Mouse (Mus musculus): ENCODE results near the gene Scyl1.

Gene Scyl1

GRCm38 (mm10) chr19:5803041-5803880 lies 32.0 kb upstream of the Scyl1 start:
- DNase-seq (ENCODE audit: low read depth, low spot score), result peak; percentile 98

GRCm38 (mm10) chr19:5802787-5803040 lies 31.5 kb upstream of the Scyl1 start:
- DNase-seq (ENCODE audit: low read depth, low spot score), result no peak

- peak; percentile 94 for DNase-seq (ENCODE audit: low read depth, low spot score)
These were observed 31.0 kb upstream of the Scyl1 start for GRCm38 (mm10) chr19:5802011-5802786.

GRCm38 (mm10) chr19:5801432-5801964 lies 30.3 kb upstream of the Scyl1 start:
- DNase-seq (ENCODE audit: low read depth, low spot score), result no peak

GRCm38 (mm10) chr19:5800632-5801431 lies 29.6 kb upstream of the Scyl1 start:
- DNase-seq (ENCODE audit: low read depth, low spot score), result peak; percentile 35

GRCm38 (mm10) chr19:5800350-5800631 lies 29.1 kb upstream of the Scyl1 start:
- no peak for DNase-seq (ENCODE audit: low read depth, low spot score)

GRCm38 (mm10) chr19:5799566-5800349 lies 28.5 kb upstream of the Scyl1 start:
- peak; percentile 59 for DNase-seq (ENCODE audit: low read depth, low spot score)

GRCm38 (mm10) chr19:5798700-5799479 lies 27.7 kb upstream of the Scyl1 start:
- DNase-seq (ENCODE audit: low read depth, low spot score), result peak; percentile 31

GRCm38 (mm10) chr19:5797381-5798111 lies 26.3 kb upstream of the Scyl1 start:
- peak; percentile 53 for DNase-seq (ENCODE audit: low read depth, low spot score)

- DNase-seq (ENCODE audit: low read depth, low spot score), result peak; percentile 33
These were observed 25.4 kb upstream of the Scyl1 start for GRCm38 (mm10) chr19:5796573-5797111.

GRCm38 (mm10) chr19:5795668-5796572 lies 24.7 kb upstream of the Scyl1 start:
- DNase-seq (ENCODE audit: low read depth, low spot score), result peak; percentile 43

- DNase-seq (ENCODE audit: low read depth, low spot score), result peak; percentile 78
These were observed 23.8 kb upstream of the Scyl1 start for GRCm38 (mm10) chr19:5794771-5795576.

GRCm38 (mm10) chr19:5793917-5794770 lies 22.9 kb upstream of the Scyl1 start:
- DNase-seq (ENCODE audit: low read depth, low spot score), result peak; percentile 50

GRCm38 (mm10) chr19:5793116-5793515 lies 21.9 kb upstream of the Scyl1 start:
- peak; percentile 86 for DNase-seq (ENCODE audit: low read depth, low spot score)

GRCm38 (mm10) chr19:5791329-5791728 lies 20.1 kb upstream of the Scyl1 start:
- no peak for DNase-seq (ENCODE audit: low read depth, low spot score)

- DNase-seq (ENCODE audit: low read depth, low spot score), result no peak
These were observed 17.8 kb upstream of the Scyl1 start for GRCm38 (mm10) chr19:5789066-5789465.

GRCm38 (mm10) chr19:5788620-5789019 lies 17.4 kb upstream of the Scyl1 start:
- DNase-seq (ENCODE audit: low read depth, low spot score), result no peak

Data from ES-CJ7 (cell line).